8 mouse cellular contexts compared by ENCODE assay signal in genomic region chr5:29195231-29195569, GRCm38 (mm10). TPM values are rescaled to one million over a fixed set of nuclear protein-coding genes. Genes with fewer than 3 reads are reported as not detected.
DNase-seq lines count a peak whose midpoint lies in the region; ATAC-seq and TF ChIP-seq lines count a peak whose summit lies in the region.

No protein-coding gene starts in this region.

- peak overlapping the region; percentile 73 for H3K4me2 ChIP-seq in embryonic facial prominence, embryonic 13.5 days
- peak overlapping the region; percentile 62 for H3K4me2 ChIP-seq in midbrain, postnatal 0 days (ENCODE audit: low read depth, low read length, poor library complexity, severe bottlenecking)

- TF ChIP-seq CTCF in left cerebral cortex, adult 2 months (IDR thresholded peaks at IDR 0.05), result no peak
- no peak for TF ChIP-seq CTCF in midbrain, postnatal 0 days (IDR thresholded peaks at IDR 0.05)

- intact Hi-C loops in left cerebral cortex, adult 2 months (cut with DNase I), result no loop called here
- intact Hi-C loops in left cerebral cortex, postnatal 10 days (cut with DNase I), result no loop called here

- H3K27me3 ChIP-seq in embryonic facial prominence, embryonic 13.5 days, result no peaks in the 10 kb centered on the region
- no peaks in the 10 kb centered on the region for H3K27me3 ChIP-seq in midbrain, postnatal 0 days (ENCODE audit: insufficient read depth, low read length)

- no peak for ATAC-seq in embryonic facial prominence, embryonic 13.5 days (ENCODE audit: insufficient number of reproducible peaks, insufficient read depth, low FRiP score, low TSS enrichment, low read depth)
- no peak; the same call in 1 of the 2 replicates for ATAC-seq in midbrain, postnatal 0 days (ENCODE audit: low FRiP score)
- no peak for ATAC-seq in inflammation-experienced regulatory T-cells, adult 6 months

- no peaks in the 10 kb centered on the region for H3K36me3 ChIP-seq in embryonic facial prominence, embryonic 13.5 days
- no peaks in the 10 kb centered on the region for H3K36me3 ChIP-seq in midbrain, postnatal 0 days (ENCODE audit: insufficient read depth, low read length)

- 0 out of 2 replicates have a peak, but pooled peaks cover 10% of the 10 kb centered on the region for H3K4me1 ChIP-seq in embryonic facial prominence, embryonic 13.5 days
- peaks cover 5% of the 10 kb centered on the region; the same call in 1 of the 2 replicates for H3K4me1 ChIP-seq in midbrain, postnatal 0 days (ENCODE audit: insufficient read depth, low read length)

- H3K27ac ChIP-seq in left cerebral cortex, adult 2 months, result peak overlapping the region; percentile 92
- H3K27ac ChIP-seq in embryonic facial prominence, embryonic 13.5 days, result peak overlapping the region; percentile 57
- peak overlapping the region; percentile 83 for H3K27ac ChIP-seq in midbrain, postnatal 0 days (ENCODE audit: low read depth, low read length)

- 2% methylated on average over 9 of the region's 9 CpGs for WGBS in embryonic facial prominence, embryonic 13.5 days
- 3% methylated on average over 9 of the region's 9 CpGs for WGBS in midbrain, postnatal 0 days

- no peak for DNase-seq in left cerebral cortex, adult 2 months (ENCODE audit: extremely low spot score in 1 of 2, low spot score in 2 of 2)
- DNase-seq in left cerebral cortex, postnatal 10 days (ENCODE audit: extremely low spot score in 1 of 2, low spot score in 2 of 2), result no peak
- peak; percentile 26 for DNase-seq in hindlimb bud, embryonic 11.5 days (ENCODE audit: extremely low spot score, low read depth, low spot score)
- no peak for DNase-seq in midbrain, postnatal 0 days (ENCODE audit: low spot score)
- no peak for DNase-seq in retina, embryonic 14.5 days (ENCODE audit: low spot score)
- no peak for DNase-seq in cerebellum, postnatal 10 days

- peak overlapping the region; percentile 69 for H3K4me3 ChIP-seq in left cerebral cortex, adult 2 months
- H3K4me3 ChIP-seq in embryonic facial prominence, embryonic 13.5 days, result peak overlapping the region; percentile 60
- H3K4me3 ChIP-seq in midbrain, postnatal 0 days (ENCODE audit: low read depth, low read length), result peak overlapping the region; percentile 57

- H3K9me3 ChIP-seq in embryonic facial prominence, embryonic 13.5 days, result no peaks in the 10 kb centered on the region
- no peaks in the 10 kb centered on the region for H3K9me3 ChIP-seq in midbrain, postnatal 0 days (ENCODE audit: low read length)

- H3K9ac ChIP-seq in embryonic facial prominence, embryonic 13.5 days, result peak overlapping the region; percentile 85
- H3K9ac ChIP-seq in midbrain, postnatal 0 days (replicated peaks; ENCODE audit: low read length, poor library complexity, severe bottlenecking), result peak overlapping the region; percentile 64

RNA-seq across cellular contexts. Expression of gene Rnf32, which starts 0.6 kb away (rescaled TPM):
- total RNA-seq in left cerebral cortex, adult 2 months (2021), result 10 to 100 TPM; 13.9 to 16.3 TPM
- 10 to 100 TPM; 15.7 to 18.7 TPM for total RNA-seq in left cerebral cortex, postnatal 10 days (2021)
- polyA plus RNA-seq in embryonic facial prominence, embryonic 13.5 days (2015; fragmentation: Nextera tagmentation; extraction: Ambion mirVana), result 3.9 and 6.4 TPM in 2 replicates
- total RNA-seq in midbrain, postnatal 0 days (2014; rRNA removed), result 12.7 and 13.6 TPM in 2 replicates
- 12.3 and 12.5 TPM in 2 replicates for polyA plus RNA-seq in midbrain, postnatal 0 days (2015; fragmentation: Nextera tagmentation; extraction: Ambion mirVana)
- 1 to 10 TPM in 1 of 3 experiments, under 1 TPM in 2; 0.78 to 2.0 (median 0.99) TPM for polyA plus RNA-seq in inflammation-experienced regulatory T-cells, adult 6 months (2017; shearing (Covaris generic))
